Mouse (Mus musculus): Measurements from ENCODE around the gene Krt10. TPM values are rescaled to one million over a fixed set of nuclear protein-coding genes. Genes with fewer than 3 reads are reported as not detected.

Gene Krt10
- polyA plus RNA-seq, 1 experiment from 2014 or later, result 21.6 TPM

DNA sequence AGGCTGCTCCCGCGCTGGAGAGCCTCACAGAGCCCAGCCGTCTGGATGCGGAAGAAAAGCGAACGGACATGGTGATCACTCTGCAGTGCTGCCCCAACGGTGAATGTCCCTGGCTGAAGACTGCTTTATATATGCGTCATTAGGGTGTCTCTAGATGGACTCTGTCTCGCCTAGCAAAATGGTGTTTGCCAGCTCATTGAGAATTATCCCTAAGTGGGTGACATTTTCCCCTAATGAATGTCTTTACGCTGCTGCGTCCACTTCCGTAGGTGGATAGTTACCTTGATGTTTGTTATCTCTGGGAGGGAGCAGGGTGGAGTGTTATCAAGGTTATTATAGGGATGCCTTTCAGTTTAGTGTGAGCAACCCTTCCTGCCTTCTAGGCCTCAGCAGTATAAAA is 38.2 kb downstream of the Krt10 start, which contains the start of gene Krt27:
TSS of gene Krt27 (minus strand) at position 101 of the 400 bp plus-strand sequence.
- Histone ChIP-seq H3K27ac (ENCODE audit: low read length) (no peak within 1 kb of the TSS), H3K36me3 (ENCODE audit: control insufficient read depth, insufficient read depth, low read length) (no peaks in the 10 kb centered on the region), H3K4me1 (replicated peaks; ENCODE audit: control insufficient read depth, insufficient read depth, low read length) (no peaks in the 10 kb centered on the region), H3K4me3 (ENCODE audit: low read length) (no peak within 1 kb of the TSS), H3K9me3 (ENCODE audit: control insufficient read depth, low read length) (no peaks in the 10 kb centered on the region), H3K9ac (ENCODE audit: low read length) (no peak within 1 kb of the TSS), H3K4me2 (ENCODE audit: low read depth, low read length) (no peak within 1 kb of the TSS), H3K27me3 (ENCODE audit: control insufficient read depth, insufficient read depth, low read depth, low read length) (no peaks in the 10 kb centered on the region)
- 63% methylated on average over 12 of the region's 12 CpGs for WGBS
- no peak for ATAC-seq (ENCODE audit: low read depth)

DNA sequence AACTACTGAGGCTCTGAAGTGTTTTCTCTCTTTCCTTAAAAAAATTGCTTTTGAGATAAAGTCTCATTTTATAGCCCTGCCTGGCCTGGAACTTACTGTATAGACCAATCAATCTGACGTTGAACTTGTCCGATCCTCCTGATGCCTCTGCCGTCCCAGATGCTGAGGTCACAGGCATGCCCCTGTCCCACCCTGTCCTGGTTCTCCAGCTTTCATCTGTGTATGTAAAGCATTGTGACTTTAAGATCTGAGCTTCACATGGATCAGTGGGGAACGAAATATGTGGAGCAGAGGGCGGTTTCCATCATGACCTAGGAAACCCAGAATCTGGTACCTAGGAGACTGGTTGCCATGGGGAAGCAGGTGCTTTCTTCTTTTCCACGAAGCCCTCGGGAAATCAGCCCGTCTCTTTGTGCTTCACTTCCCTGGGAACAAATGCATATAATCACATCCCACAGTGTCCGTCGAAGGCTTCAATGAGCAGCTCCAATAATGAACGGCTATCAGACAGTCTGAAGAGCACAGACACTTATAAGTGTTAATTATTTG is 49.8 kb downstream of the Krt10 start:
- no peak overlapping the region for H3K4me2 ChIP-seq (ENCODE audit: low read depth, low read length)
- WGBS, result 75% methylated on average over 11 of the region's 11 CpGs

DNA sequence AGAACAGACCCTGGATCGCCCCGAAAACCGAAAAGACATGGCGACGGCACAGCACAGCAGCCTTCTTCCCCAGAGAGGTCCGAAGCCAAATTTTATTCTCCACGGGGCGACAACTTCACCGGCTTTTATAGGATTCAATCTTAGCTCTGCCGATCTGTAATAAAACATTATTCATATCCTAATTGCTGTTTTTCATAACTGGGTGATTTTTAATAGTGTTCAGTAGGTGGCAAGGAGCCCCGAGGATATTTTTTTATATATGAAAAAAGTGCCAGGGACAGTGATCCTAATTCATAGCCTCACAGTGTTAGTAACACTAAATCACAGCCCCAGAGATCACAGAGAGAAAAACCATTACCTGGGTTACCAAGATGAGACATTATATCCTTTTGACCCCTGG is 51.3 kb downstream of the Krt10 start, which contains the start of gene Krt26:
TSS of gene Krt26 (minus strand) at position 101 of the 400 bp plus-strand sequence.
- Histone ChIP-seq H3K9me3 (ENCODE audit: control insufficient read depth, low read length) (no peaks in the 10 kb centered on the region), H3K36me3 (ENCODE audit: control insufficient read depth, insufficient read depth, low read length) (no peaks in the 10 kb centered on the region), H3K9ac (ENCODE audit: low read length) (no peak within 1 kb of the TSS), H3K4me2 (ENCODE audit: low read depth, low read length) (no peak within 1 kb of the TSS), H3K27me3 (ENCODE audit: control insufficient read depth, insufficient read depth, low read depth, low read length) (no peaks in the 10 kb centered on the region), H3K4me3 (ENCODE audit: low read length) (no peak within 1 kb of the TSS), H3K4me1 (replicated peaks; ENCODE audit: control insufficient read depth, insufficient read depth, low read length) (no peaks in the 10 kb centered on the region), H3K27ac (ENCODE audit: low read length) (no peak within 1 kb of the TSS)
- no peak for ATAC-seq (ENCODE audit: low read depth)
- WGBS, result 90% methylated on average over 11 of the region's 11 CpGs

More for the DNA sequence above, 49.8 kb downstream of the Krt10 start:
- Histone ChIP-seq H3K9me3 (ENCODE audit: control insufficient read depth, low read length) (no peaks in the 10 kb centered on the region), H3K36me3 (ENCODE audit: control insufficient read depth, insufficient read depth, low read length) (no peaks in the 10 kb centered on the region), H3K27ac (ENCODE audit: low read length) (no peak overlapping the region), H3K9ac (ENCODE audit: low read length) (no peak overlapping the region), H3K4me1 (replicated peaks; ENCODE audit: control insufficient read depth, insufficient read depth, low read length) (no peaks in the 10 kb centered on the region), H3K4me3 (ENCODE audit: low read length) (no peak overlapping the region), H3K27me3 (ENCODE audit: control insufficient read depth, insufficient read depth, low read depth, low read length) (no peaks in the 10 kb centered on the region)
- ATAC-seq (ENCODE audit: low read depth), result no peak

Other genes starting within 250 kb of the Krt10 start
- gene Ccr7, start 234.3 kb downstream of the Krt10 start, polyA plus RNA-seq (2015; fragmentation: Nextera tagmentation; extraction: Ambion mirVana), result 0.18 and 0.20 TPM in 2 replicates
- 199 and 235 TPM in 2 replicates for gene Smarce1, start 158.3 kb downstream of the Krt10 start, polyA plus RNA-seq (2015; fragmentation: Nextera tagmentation; extraction: Ambion mirVana)
- 0.29 and 0.94 TPM in 2 replicates for gene Krt222, start 145.3 kb downstream of the Krt10 start, polyA plus RNA-seq (2015; fragmentation: Nextera tagmentation; extraction: Ambion mirVana)
- gene Krt24, start 104.1 kb downstream of the Krt10 start, polyA plus RNA-seq (2015; fragmentation: Nextera tagmentation; extraction: Ambion mirVana), result not detected in 2 replicates
- not detected in 2 replicates for gene Krt25, start 66.4 kb downstream of the Krt10 start, polyA plus RNA-seq (2015; fragmentation: Nextera tagmentation; extraction: Ambion mirVana)
- not detected in 2 replicates for gene Krt26, start 51.4 kb downstream of the Krt10 start, polyA plus RNA-seq (2015; fragmentation: Nextera tagmentation; extraction: Ambion mirVana)
- not detected in 2 replicates for gene Krt27, start 38.3 kb downstream of the Krt10 start, polyA plus RNA-seq (2015; fragmentation: Nextera tagmentation; extraction: Ambion mirVana)
- 0.13 and 0.21 TPM in 2 replicates for gene Krt28, start 14.5 kb downstream of the Krt10 start, polyA plus RNA-seq (2015; fragmentation: Nextera tagmentation; extraction: Ambion mirVana)
- not detected in 2 replicates for gene Krt12, start 32.9 kb upstream of the Krt10 start, polyA plus RNA-seq (2015; fragmentation: Nextera tagmentation; extraction: Ambion mirVana)
- gene Krt20, start 48.8 kb upstream of the Krt10 start, polyA plus RNA-seq (2015; fragmentation: Nextera tagmentation; extraction: Ambion mirVana), result 0.30 and 0.96 TPM in 2 replicates
- gene Krt23, start 103.8 kb upstream of the Krt10 start, polyA plus RNA-seq (2015; fragmentation: Nextera tagmentation; extraction: Ambion mirVana), result 4.9 and 5.4 TPM in 2 replicates
- gene Krt39, start 132.0 kb upstream of the Krt10 start, polyA plus RNA-seq (2015; fragmentation: Nextera tagmentation; extraction: Ambion mirVana), result not detected in 2 replicates
- not detected in 2 replicates for gene Krt40, start 153.8 kb upstream of the Krt10 start, polyA plus RNA-seq (2015; fragmentation: Nextera tagmentation; extraction: Ambion mirVana)
- gene Krtap3-3, start 161.5 kb upstream of the Krt10 start, polyA plus RNA-seq (2015; fragmentation: Nextera tagmentation; extraction: Ambion mirVana), result not detected in 2 replicates
- not detected in 2 replicates for gene Krtap3-2, start 167.5 kb upstream of the Krt10 start, polyA plus RNA-seq (2015; fragmentation: Nextera tagmentation; extraction: Ambion mirVana)
- not detected in 2 replicates for gene Gm11939, start 170.1 kb upstream of the Krt10 start, polyA plus RNA-seq (2015; fragmentation: Nextera tagmentation; extraction: Ambion mirVana)
- gene Krtap3-1, start 177.3 kb upstream of the Krt10 start, polyA plus RNA-seq (2015; fragmentation: Nextera tagmentation; extraction: Ambion mirVana), result not detected in 2 replicates
- not detected in 2 replicates for gene Krtap1-5, start 191.7 kb upstream of the Krt10 start, polyA plus RNA-seq (2015; fragmentation: Nextera tagmentation; extraction: Ambion mirVana)
- gene Krtap1-4, start 194.3 kb upstream of the Krt10 start, polyA plus RNA-seq (2015; fragmentation: Nextera tagmentation; extraction: Ambion mirVana), result not detected in 2 replicates
- gene Krtap1-3, start 202.0 kb upstream of the Krt10 start, polyA plus RNA-seq (2015; fragmentation: Nextera tagmentation; extraction: Ambion mirVana), result not detected in 2 replicates
- not detected in 2 replicates for gene Krtap9-3, start 208.7 kb upstream of the Krt10 start, polyA plus RNA-seq (2015; fragmentation: Nextera tagmentation; extraction: Ambion mirVana)
- gene Gm11938, start 213.9 kb upstream of the Krt10 start, polyA plus RNA-seq (2015; fragmentation: Nextera tagmentation; extraction: Ambion mirVana), result not detected in 2 replicates
- gene Gm11937, start 220.8 kb upstream of the Krt10 start, polyA plus RNA-seq (2015; fragmentation: Nextera tagmentation; extraction: Ambion mirVana), result not detected in 2 replicates
- gene Krtap2-4, start 225.5 kb upstream of the Krt10 start, polyA plus RNA-seq (2015; fragmentation: Nextera tagmentation; extraction: Ambion mirVana), result not detected in 2 replicates
- not detected in 2 replicates for gene Gm11562, start 231.1 kb upstream of the Krt10 start, polyA plus RNA-seq (2015; fragmentation: Nextera tagmentation; extraction: Ambion mirVana)
- gene Krtap4-1, start 238.9 kb upstream of the Krt10 start, polyA plus RNA-seq (2015; fragmentation: Nextera tagmentation; extraction: Ambion mirVana), result not detected in 2 replicates
- not detected in 2 replicates for gene Krtap4-2, start 245.7 kb upstream of the Krt10 start, polyA plus RNA-seq (2015; fragmentation: Nextera tagmentation; extraction: Ambion mirVana)